Mouse (Mus musculus): ENCODE data around the gene Greb1. TPM values are rescaled to one million over a fixed set of nuclear protein-coding genes. Genes with fewer than 3 reads are reported as not detected.
A peak's percentile ranks its signal among the peaks of the same experiment; 100 is the strongest.

Greb1 gene
- total RNA-seq, 2 experiments from 2014 or later: 0.55 to 0.74 TPM

DNA sequence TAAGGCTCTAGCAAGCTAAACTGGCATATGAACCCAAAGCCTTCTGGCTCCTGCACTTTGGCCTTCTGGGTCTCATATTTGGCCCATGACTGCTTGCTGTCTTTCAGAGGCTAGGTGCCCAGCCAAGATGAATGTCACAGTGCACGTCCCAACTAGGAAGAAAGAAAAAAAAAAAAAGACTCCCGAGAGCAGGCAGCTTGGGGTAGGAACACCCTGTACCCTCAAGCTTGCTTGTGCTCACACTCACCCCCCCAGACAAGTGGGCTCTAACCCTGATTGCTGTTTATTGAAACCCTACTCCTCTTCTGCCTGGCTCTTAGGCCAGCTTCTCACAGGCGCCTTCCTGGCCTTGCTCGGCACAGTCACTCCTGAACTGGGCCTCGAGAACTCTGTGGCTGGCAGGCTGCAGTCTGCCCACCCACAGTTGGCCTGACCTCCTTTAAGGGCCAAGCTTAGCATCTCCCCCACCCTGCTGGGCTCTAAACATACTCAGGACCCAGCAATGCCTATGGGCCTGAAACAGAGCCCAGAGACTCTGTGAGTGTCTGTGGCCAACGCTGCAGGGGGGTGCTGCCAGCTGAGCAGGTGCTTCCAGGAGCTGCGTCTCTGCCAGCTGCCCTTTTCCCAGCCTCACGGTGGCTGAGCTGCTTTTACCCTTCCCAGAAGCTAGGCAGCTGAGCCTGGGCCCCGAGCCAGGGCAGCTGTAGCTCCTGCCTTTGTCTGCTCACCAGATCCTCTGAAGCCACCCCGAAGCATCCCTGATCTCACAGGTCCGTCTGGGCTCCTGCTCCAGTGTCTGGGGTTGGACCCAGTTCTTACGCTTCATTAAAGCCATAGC lies 157.0 kb downstream of the Greb1 start:
- peak; percentile 81 to 88 for DNase-seq
- intact Hi-C loops (cut with DNase I): no loop called here

DNA sequence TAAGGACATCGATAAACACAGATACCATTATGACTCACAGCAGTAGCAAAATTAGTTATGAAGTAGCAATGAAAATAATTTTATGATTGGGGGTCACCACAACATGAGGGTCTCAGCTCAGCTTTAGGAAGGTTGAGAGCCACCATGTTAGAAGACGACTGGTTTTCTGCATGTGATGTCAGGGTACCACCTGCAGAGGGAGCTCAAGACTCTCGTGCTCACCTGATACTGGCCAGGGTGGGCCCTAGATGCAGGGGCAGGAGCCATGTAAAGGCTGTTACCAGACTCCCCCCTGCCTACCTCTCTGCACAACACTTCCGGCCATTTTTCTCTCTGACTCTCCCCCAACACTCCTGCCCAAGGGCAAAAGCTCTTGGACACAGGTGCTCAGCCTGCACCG lies 158.7 kb downstream of the Greb1 start:
- no peak for DNase-seq
- intact Hi-C loops (cut with DNase I): no loop called here

DNA sequence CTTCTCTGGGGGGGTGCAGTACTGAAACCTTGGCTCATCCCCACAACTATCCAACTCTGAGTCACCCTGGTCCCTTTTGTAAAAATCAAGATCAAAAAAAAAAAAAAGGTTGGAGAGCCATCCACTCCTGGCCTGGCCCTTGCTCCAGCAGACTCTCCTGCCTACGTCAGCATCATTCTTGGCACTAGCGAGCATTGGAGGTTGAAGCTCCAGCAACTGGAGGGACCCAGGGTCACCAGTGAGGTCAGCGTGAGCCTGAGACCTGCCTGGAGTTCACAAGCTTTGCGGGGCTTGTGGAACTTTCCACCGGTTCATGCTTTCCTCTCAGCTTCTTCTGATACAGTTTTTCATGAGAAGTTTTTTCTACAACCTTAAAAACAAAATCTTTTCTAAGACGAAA lies 160.6 kb downstream of the Greb1 start:
- DNase-seq: peak in 1 of 2 experiments; percentile 52
- intact Hi-C loops (cut with DNase I): no loop called here

DNA sequence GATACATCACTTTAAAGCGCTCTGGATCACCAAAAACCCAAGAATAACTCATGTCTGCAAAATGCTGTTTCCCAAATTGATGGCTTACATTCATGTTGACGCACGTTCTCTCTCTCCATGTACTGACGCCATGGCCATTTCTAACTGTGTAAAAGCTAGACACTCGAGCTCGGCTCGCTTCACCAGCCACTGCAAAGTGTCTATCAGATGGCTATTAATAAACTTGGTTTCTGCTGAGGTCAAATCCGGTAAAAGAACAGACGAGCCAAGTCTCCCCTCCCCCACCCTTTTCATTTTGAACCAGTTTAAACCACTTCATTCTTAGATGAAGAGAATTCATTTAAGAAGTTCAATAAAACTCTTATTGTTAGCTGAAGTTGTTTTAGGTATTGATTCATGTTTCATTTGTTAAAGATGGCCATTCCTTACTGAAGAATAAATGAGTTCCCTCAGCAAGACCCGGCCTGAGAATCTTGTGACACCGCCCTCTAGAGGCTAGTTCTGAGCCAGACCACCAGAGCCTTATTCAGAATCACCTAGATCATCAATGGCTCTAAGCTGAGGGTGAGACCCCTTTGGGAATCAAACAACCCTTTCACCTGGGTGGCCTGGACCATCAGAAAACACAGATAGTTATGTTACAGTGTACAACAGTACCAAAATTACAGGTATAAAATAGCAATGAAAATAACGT lies 161.5 kb downstream of the Greb1 start:
- DNase-seq: peak; percentile 54 to 61
- intact Hi-C loops (cut with DNase I): no loop called here

DNA sequence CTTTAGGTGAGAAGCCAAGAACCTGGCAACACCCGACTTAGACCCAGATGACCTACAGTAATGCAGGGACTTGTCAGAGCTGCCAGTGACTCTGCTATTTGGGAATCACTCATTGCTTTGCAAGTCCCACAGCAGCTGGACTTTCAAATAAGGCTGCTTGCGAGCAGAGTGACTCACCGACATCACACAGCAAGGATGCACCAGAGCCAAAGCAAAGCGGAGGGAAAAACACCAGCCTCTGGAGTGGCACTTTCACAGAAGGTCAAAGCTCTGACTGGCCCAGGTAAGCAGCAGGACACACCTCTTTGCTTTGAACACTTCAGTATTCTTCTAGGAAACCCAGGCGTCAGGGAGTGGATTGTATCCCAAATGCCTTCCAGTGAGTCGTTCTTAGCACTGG lies 164.9 kb downstream of the Greb1 start:
- intact Hi-C loops (cut with DNase I): no loop called here
- DNase-seq: no peak

DNA sequence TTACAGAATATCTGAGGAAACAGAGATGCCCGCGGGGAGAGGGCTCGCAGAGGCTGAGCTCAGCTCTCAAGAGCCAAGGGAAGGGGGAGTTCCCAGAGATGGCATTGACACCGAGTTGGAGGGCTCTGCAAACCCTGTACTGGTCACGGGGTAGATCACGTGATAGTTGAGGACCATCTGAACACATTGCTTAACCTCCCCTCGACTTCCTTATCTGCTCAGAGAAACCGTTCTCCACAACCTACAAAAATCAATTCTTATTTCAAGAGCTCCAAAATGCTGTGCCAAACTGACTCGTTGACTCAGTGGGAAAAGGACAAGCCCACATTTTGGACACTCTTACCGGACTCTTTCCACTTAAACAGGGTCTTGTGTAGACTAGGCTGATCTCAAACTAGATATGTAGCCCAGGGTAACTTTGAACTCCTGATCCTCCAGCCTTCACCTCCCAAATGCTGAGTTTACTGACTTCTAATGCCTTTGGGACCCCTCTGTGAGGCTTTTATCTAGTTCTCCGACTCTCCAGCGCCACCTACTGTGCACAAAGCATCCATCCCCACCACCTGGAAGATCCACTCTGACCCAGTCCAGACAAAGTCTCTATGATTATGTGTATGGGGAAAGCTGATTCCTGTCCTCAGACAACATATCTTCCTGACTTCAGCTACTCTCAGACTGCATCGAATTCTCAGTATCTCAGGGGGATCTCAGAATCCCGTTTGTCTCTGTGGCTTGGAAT lies 166.4 kb downstream of the Greb1 start:
- peak; percentile 66 to 78 for DNase-seq
- intact Hi-C loops (cut with DNase I): loop anchor here (1.0 to 5.0 kb wide), 2 partner anchors 47 to 66 kb away; no protein-coding TSS in a partner anchor

DNA sequence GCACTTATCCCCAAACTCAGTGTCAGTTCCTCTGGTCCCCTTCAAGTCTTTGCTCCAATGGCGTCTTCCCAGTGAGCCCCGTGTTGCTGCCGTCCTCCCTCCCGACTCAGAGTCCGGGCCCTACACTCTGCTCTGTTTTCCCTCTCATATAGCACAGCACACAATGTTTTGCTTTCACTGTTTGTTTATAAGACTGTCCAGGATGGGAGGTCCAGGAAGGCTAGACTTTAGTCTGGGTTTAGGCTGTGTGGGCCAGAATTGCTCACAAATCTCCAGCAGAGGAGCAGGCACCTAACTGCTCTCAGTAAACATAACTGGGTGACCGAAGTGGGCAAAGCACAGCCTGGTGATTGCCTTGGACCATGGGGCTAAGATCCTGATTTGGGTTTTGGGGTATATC lies 167.5 kb downstream of the Greb1 start:
- no peak for DNase-seq
- intact Hi-C loops (cut with DNase I): loop anchor here (5.0 kb wide), 1 partner anchor 46 kb away; no protein-coding TSS in a partner anchor

DNA sequence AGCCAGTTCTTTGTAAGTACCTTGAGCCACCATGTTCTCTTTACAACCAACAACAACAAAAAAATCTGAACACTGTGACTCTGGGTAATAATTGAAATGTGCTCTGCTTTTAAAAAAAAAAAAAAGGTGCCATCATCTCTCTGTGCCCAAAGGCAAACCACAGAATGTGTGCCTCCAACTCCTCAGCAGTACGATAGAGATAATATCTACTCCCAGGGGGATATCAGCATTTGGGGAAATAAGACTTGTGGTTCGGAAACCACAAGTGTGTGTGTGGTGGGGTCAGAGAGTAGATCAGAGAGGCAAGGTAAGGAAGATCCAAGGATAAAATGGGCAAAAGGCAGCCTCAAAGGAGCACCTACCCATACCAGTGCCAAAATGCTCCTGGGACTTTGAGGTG lies 169.3 kb downstream of the Greb1 start:
- DNase-seq: no peak
- intact Hi-C loops (cut with DNase I): loop anchor here (5.0 kb wide), 1 partner anchor 44 kb away; no protein-coding TSS in a partner anchor

DNA sequence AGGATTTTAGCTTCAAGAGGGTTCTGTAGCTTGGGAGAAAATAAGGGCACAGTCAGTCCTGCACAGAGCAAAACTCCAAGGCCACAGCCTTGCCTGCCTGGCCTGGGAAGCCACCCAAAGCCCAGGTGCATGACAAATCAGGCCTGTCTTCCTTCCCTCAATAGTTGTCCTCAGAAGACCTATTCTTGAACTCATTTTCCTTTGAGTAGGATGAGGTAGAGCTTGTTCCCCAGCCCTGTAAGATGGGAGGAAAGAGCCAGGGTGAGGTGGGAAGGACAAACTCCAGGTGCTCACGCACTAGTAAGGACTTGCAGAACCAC lies 169.9 kb downstream of the Greb1 start:
- intact Hi-C loops (cut with DNase I): loop anchor here (5.0 kb wide), 1 partner anchor 44 kb away; no protein-coding TSS in a partner anchor
- no peak for DNase-seq

DNA sequence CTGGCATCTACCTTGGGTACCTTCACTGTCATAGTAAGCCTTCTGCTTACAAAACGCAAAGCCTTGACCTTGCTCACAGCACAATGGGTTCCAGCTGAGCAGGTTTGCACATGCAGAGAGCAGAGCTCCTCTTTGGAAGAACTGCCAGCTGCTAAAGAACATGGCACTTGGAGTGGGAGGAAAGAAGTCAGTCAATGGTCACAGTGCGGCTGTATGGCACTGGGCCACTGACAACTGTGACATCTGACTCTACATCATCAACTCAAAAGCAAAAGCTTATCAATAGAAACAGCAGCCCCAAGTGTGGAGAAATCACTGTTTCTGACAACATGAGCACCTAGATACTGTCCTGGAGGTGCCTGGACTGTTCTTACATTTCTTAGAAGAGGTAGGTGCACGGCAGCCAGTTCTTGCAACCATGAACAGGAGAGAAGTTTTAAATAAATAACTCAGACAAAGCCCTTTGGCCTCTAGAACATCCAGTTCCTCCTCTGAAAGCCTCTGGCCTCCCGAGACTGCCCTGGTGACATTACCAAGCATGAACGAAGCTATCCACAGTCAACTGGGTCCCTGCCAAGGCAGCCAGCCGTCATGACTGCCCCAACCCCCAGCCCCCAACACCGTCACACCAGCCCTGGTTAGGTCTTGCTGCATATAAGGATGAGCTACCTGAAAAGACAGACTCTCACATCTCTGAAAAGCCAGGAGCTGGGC lies 170.4 kb downstream of the Greb1 start:
- peak; percentile 59 to 77 for DNase-seq
- intact Hi-C loops (cut with DNase I): loop anchor here (5.0 kb wide), 1 partner anchor 43 kb away; no protein-coding TSS in a partner anchor

Small RNA genes within 50 kb of the gene (microRNA-seq; reads per million reads assigned to microRNA genes)
- gene Gm44305: 0 reads per million in 2 experiments

Other genes starting within 250 kb of the Greb1 start
- 100 to 1,000 TPM in 1 of 2 experiments, 10 to 100 TPM in 1; 65.1 to 106 TPM for gene Lpin1, start 189.9 kb downstream of the Greb1 start, total RNA-seq (2021)
- gene Ntsr2, start 147.5 kb downstream of the Greb1 start, total RNA-seq (2021): 1 to 10 TPM; 3.5 to 5.6 TPM
- gene E2f6, start 10.1 kb upstream of the Greb1 start, total RNA-seq (2021): 10 to 100 TPM; 52.7 to 58.7 TPM
- gene Rock2, start 94.0 kb upstream of the Greb1 start, total RNA-seq (2021): 10 to 100 TPM; 90.0 to 93.5 TPM
- gene Pqlc3, start 199.5 kb upstream of the Greb1 start, total RNA-seq (2021): 1 to 10 TPM; 2.4 to 3.0 TPM
- under 1 TPM in 1 of 2 experiments, not detected in 1; 0.12 TPM for gene 2410004P03Rik, start 210.8 kb upstream of the Greb1 start, total RNA-seq (2021)

Measured in heart, postnatal 10 days (tissue).